Mouse (Mus musculus) intestine, embryonic 15.5 days (tissue): Measurements from ENCODE around the gene Gnl2. TPM values are rescaled to one million over a fixed set of nuclear protein-coding genes. Genes with fewer than 3 reads are reported as not detected.

ENCODE experiments used
- ATAC-seq: fragments of 200-750 bp; cut with Nextera tagmentation; 2 replicates; pipeline ENCODE4 v1.8.0; 2017; ENCODE audit warnings: moderate TSS enrichment, moderate library complexity
- H3K27ac ChIP-seq: fragments of 300-500 bp; sonication (generic); 2 replicates; pipeline ENCODE4 v1.5.1; 2015; ENCODE audit warnings: mild to moderate bottlenecking, inconsistent platforms
- H3K27me3 ChIP-seq: fragments of 300-500 bp; sonication (generic); replicated peaks from 2 replicates; pipeline ENCODE4 v1.6.1; 2015; ENCODE audit warnings: inconsistent platforms
- H3K36me3 ChIP-seq: fragments of 300-500 bp; sonication (generic); 2 replicates; pipeline ENCODE4 v1.6.1; 2015; ENCODE audit warnings: inconsistent platforms
- H3K4me1 ChIP-seq: fragments of 300-500 bp; sonication (generic); replicated peaks from 2 replicates; pipeline ENCODE4 v1.6.1; 2015; ENCODE audit warnings: inconsistent platforms
- H3K4me2 ChIP-seq: fragments of 300-500 bp; sonication (generic); replicated peaks from 2 replicates; pipeline ENCODE4 v1.6.1; 2015; ENCODE audit warnings: mild to moderate bottlenecking, inconsistent platforms
- H3K4me3 ChIP-seq: fragments of 300-500 bp; sonication (generic); replicated peaks from 2 replicates; pipeline ENCODE4 v1.5.1; 2015; ENCODE audit warnings: inconsistent platforms
- H3K9ac ChIP-seq: fragments of 300-500 bp; sonication (generic); 2 replicates; pipeline ENCODE4 v1.6.1; 2015; ENCODE audit warnings: inconsistent platforms
- H3K9me3 ChIP-seq: fragments of 300-500 bp; sonication (generic); 2 replicates; pipeline ENCODE4 v1.6.1; 2016; ENCODE audit warnings: inconsistent platforms
- WGBS: fragments of 180-500 bp; shearing (Covaris S2); methylation state at CpG from one replicate; pipeline ENCODE4 v1.1.7; 2015; 5-methylcytosine and 5-hydroxymethylcytosine counted together
- polyA plus RNA-seq: library from polyadenylated mRNA; unstranded; fragments of >200 nt; fragmentation: Nextera tagmentation; extraction: Ambion mirVana; gene quantifications from 2 replicates; pipeline ENCODE4 v1.2.1, GENCODE M21; 2015

The Gnl2 gene
- polyA plus RNA-seq, 1 experiment from 2014 or later: 73.1 TPM

GRCm38 (mm10) chr4:124985671-124986602, 30.4 kb upstream of the Gnl2 start, which contains the start of gene Rspo1:
Gene Rspo1, plus strand, starts transcription at chr4:124986430.
- 2% methylated on average over 62 of the region's 62 CpGs for WGBS
- H3K9ac ChIP-seq: peak within 1 kb of the TSS; percentile 37
- H3K4me3 ChIP-seq: peak within 1 kb of the TSS; percentile 50
- peak within 1 kb of the TSS; percentile 90 for H3K4me2 ChIP-seq
- peak; percentile 54 for ATAC-seq
- no peak within 1 kb of the TSS for H3K27ac ChIP-seq
- peaks cover 76% of the 10 kb centered on the region for H3K27me3 ChIP-seq
- H3K36me3 ChIP-seq: no peaks in the 10 kb centered on the region
- no peaks in the 10 kb centered on the region for H3K9me3 ChIP-seq
- peaks cover 36% of the 10 kb centered on the region for H3K4me1 ChIP-seq

- peaks cover 36% of the 10 kb centered on the region for H3K4me1 ChIP-seq
Observed at GRCm38 (mm10) chr4:124986739-124987710, 29.4 kb upstream of the Gnl2 start.

GRCm38 (mm10) chr4:124987711-124988097, 28.7 kb upstream of the Gnl2 start:
- H3K27ac ChIP-seq: no peak overlapping the region

More at GRCm38 (mm10) chr4:124986739-124987710, 29.4 kb upstream of the Gnl2 start:
- H3K4me3 ChIP-seq: peak overlapping the region; percentile 50
- H3K9me3 ChIP-seq: no peaks in the 10 kb centered on the region
- 4% methylated on average over 45 of the region's 51 CpGs for WGBS
- H3K27me3 ChIP-seq: peaks cover 84% of the 10 kb centered on the region
- ATAC-seq: peak; percentile 13; the same call in 1 of the 2 replicates
- H3K36me3 ChIP-seq: no peaks in the 10 kb centered on the region
- peak overlapping the region; percentile 90 for H3K4me2 ChIP-seq
- no peak overlapping the region for H3K27ac ChIP-seq
- peak overlapping the region; percentile 37 for H3K9ac ChIP-seq

GRCm38 (mm10) chr4:124988382-124988781, 28.0 kb upstream of the Gnl2 start:
- no peak overlapping the region for H3K27ac ChIP-seq
- peaks cover 36% of the 10 kb centered on the region for H3K4me1 ChIP-seq
- H3K4me3 ChIP-seq: no peak overlapping the region
- H3K9me3 ChIP-seq: no peaks in the 10 kb centered on the region
- no peak overlapping the region for H3K9ac ChIP-seq
- H3K36me3 ChIP-seq: no peaks in the 10 kb centered on the region
- no peak for ATAC-seq
- 10% methylated on average over 9 of the region's 9 CpGs for WGBS
- H3K27me3 ChIP-seq: peaks cover 75% of the 10 kb centered on the region
- 0 out of 2 replicates have a peak overlapping the region, but pooled peaks have one; percentile 7 for H3K4me2 ChIP-seq

More at GRCm38 (mm10) chr4:124987711-124988097, 28.7 kb upstream of the Gnl2 start:
- ATAC-seq: no peak
- H3K4me2 ChIP-seq: no peak overlapping the region
- H3K4me1 ChIP-seq: peaks cover 36% of the 10 kb centered on the region
- 13% methylated on average over 10 of the region's 10 CpGs for WGBS
- no peaks in the 10 kb centered on the region for H3K36me3 ChIP-seq
- H3K9ac ChIP-seq: no peak overlapping the region
- H3K4me3 ChIP-seq: no peak overlapping the region
- no peaks in the 10 kb centered on the region for H3K9me3 ChIP-seq
- H3K27me3 ChIP-seq: peaks cover 81% of the 10 kb centered on the region

GRCm38 (mm10) chr4:124989787-124990253, 26.6 kb upstream of the Gnl2 start:
- H3K27ac ChIP-seq: no peak overlapping the region
- WGBS: 2% methylated on average over 20 of the region's 20 CpGs
- H3K27me3 ChIP-seq: peaks cover 61% of the 10 kb centered on the region
- H3K4me3 ChIP-seq: no peak overlapping the region
- H3K9ac ChIP-seq: peak overlapping the region; percentile 12; the same call in 1 of the 2 replicates
- no peaks in the 10 kb centered on the region for H3K9me3 ChIP-seq
- ATAC-seq: peak; percentile 41; the same call in 1 of the 2 replicates
- peak overlapping the region; percentile 49 for H3K4me2 ChIP-seq
- H3K4me1 ChIP-seq: peaks cover 36% of the 10 kb centered on the region
- H3K36me3 ChIP-seq: no peaks in the 10 kb centered on the region

GRCm38 (mm10) chr4:124990325-124990724, 26.1 kb upstream of the Gnl2 start:
- Histone ChIP-seq H3K9ac (peak overlapping the region; percentile 12; the same call in 1 of the 2 replicates), H3K4me1 (peaks cover 34% of the 10 kb centered on the region)

GRCm38 (mm10) chr4:124997479-124998147, 18.8 kb upstream of the Gnl2 start:
- Histone ChIP-seq H3K4me2 (no peak overlapping the region), H3K9ac (no peak overlapping the region), H3K27ac (no peak overlapping the region), H3K4me1 (peaks cover 3% of the 10 kb centered on the region; the same call in 1 of the 2 replicates), H3K27me3 (no peaks in the 10 kb centered on the region), H3K36me3 (no peaks in the 10 kb centered on the region), H3K4me3 (no peak overlapping the region), H3K9me3 (no peaks in the 10 kb centered on the region)
- 75% methylated on average over 10 of the region's 10 CpGs for WGBS
- ATAC-seq: peak; percentile 79

More at GRCm38 (mm10) chr4:124990325-124990724, 26.1 kb upstream of the Gnl2 start:
- H3K4me2 ChIP-seq: peak overlapping the region; percentile 49
- H3K9me3 ChIP-seq: no peaks in the 10 kb centered on the region
- no peak overlapping the region for H3K27ac ChIP-seq
- ATAC-seq: no peak
- H3K4me3 ChIP-seq: no peak overlapping the region
- 10% methylated on average over 7 of the region's 7 CpGs for WGBS
- H3K27me3 ChIP-seq: peaks cover 58% of the 10 kb centered on the region
- no peaks in the 10 kb centered on the region for H3K36me3 ChIP-seq

GRCm38 (mm10) chr4:124999548-124999947, 16.8 kb upstream of the Gnl2 start:
- no peak overlapping the region for H3K9ac ChIP-seq
- H3K27me3 ChIP-seq: no peaks in the 10 kb centered on the region
- H3K27ac ChIP-seq: no peak overlapping the region
- no peaks in the 10 kb centered on the region for H3K9me3 ChIP-seq
- no peaks in the 10 kb centered on the region for H3K36me3 ChIP-seq
- 78% methylated on average over 3 of the region's 3 CpGs for WGBS
- no peak overlapping the region for H3K4me3 ChIP-seq
- no peak for ATAC-seq
- H3K4me1 ChIP-seq: peaks cover 3% of the 10 kb centered on the region; the same call in 1 of the 2 replicates
- no peak overlapping the region for H3K4me2 ChIP-seq

- Histone ChIP-seq H3K4me1 (no peaks in the 10 kb centered on the region; the same call in 1 of the 2 replicates), H3K27ac (no peak overlapping the region), H3K4me3 (no peak overlapping the region), H3K4me2 (no peak overlapping the region; the same call in 1 of the 2 replicates), H3K9me3 (no peaks in the 10 kb centered on the region), H3K27me3 (peaks cover 18% of the 10 kb centered on the region), H3K36me3 (no peaks in the 10 kb centered on the region), H3K9ac (no peak overlapping the region)
- 49% methylated on average over 8 of the region's 8 CpGs for WGBS
- peak; percentile 84 for ATAC-seq
Observed at GRCm38 (mm10) chr4:125002978-125003377, 13.4 kb upstream of the Gnl2 start.

- no peaks in the 10 kb centered on the region for H3K9me3 ChIP-seq
- H3K9ac ChIP-seq: no peak overlapping the region
- H3K27ac ChIP-seq: no peak overlapping the region
- no peak overlapping the region for H3K4me2 ChIP-seq
- 47% methylated on average over 12 of the region's 12 CpGs for WGBS
- peaks cover 22% of the 10 kb centered on the region for H3K27me3 ChIP-seq
- H3K4me1 ChIP-seq: no peaks in the 10 kb centered on the region; the same call in 1 of the 2 replicates
- ATAC-seq: no peak
- no peaks in the 10 kb centered on the region for H3K36me3 ChIP-seq
- H3K4me3 ChIP-seq: no peak overlapping the region
Observed at GRCm38 (mm10) chr4:125004886-125005285, 11.5 kb upstream of the Gnl2 start.

GRCm38 (mm10) chr4:125007460-125007859, 8.9 kb upstream of the Gnl2 start:
- 0 out of 2 replicates have a peak overlapping the region, but pooled peaks have one; percentile 5 for H3K4me2 ChIP-seq
- WGBS: 57% methylated on average over 15 of the region's 15 CpGs
- H3K27me3 ChIP-seq: peaks cover 22% of the 10 kb centered on the region

More at GRCm38 (mm10) chr4:125007460-125007859, 8.9 kb upstream of the Gnl2 start:
- Histone ChIP-seq H3K4me1 (no peaks in the 10 kb centered on the region; the same call in 1 of the 2 replicates), H3K9ac (no peak overlapping the region), H3K4me3 (no peak overlapping the region), H3K36me3 (no peaks in the 10 kb centered on the region), H3K27ac (no peak overlapping the region), H3K9me3 (no peaks in the 10 kb centered on the region)
- no peak for ATAC-seq
